Mouse (Mus musculus): ENCODE measurements around the gene Chp2. TPM values are rescaled to one million over a fixed set of nuclear protein-coding genes. Genes with fewer than 3 reads are reported as not detected.

The Chp2 gene
- total and polyA plus RNA-seq, 3 experiments = not detected

DNA sequence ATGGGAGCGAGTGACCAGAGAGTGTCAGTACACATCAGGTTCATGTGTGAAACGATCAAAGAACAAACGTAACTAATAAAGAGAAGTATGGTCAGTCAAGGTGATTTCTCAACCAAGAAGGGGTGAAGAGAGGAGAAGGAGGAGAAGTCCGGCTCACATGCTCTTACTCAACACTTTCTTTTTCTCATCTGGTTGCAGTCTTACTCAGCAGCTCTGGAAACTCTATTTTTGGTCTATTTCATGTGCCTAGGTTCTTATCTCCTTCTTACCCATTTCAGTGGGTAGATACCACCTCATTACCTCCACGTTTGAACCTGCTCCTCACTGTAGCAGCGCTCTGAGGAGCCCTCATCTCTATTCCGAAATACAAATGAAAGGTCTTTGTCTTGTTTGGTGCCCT is 37.4 kb downstream of the Chp2 start:
- in situ Hi-C loops (cut with MboI; ENCODE audit: low pct_ligation_motif_present, low pct_unique_long_range_greater_than_20kb, low sequenced_read_pairs) = no loop called here
- DNase-seq (ENCODE audit: extremely low read depth) = peak; percentile 69
- Histone ChIP-seq H3K27ac (ENCODE audit: insufficient read depth, low read depth) (peak overlapping the region; percentile 74), H3K4me2 (ENCODE audit: insufficient read depth, low read depth, poor library complexity, severe bottlenecking) (peak overlapping the region; percentile 80), H3K27me3 (replicated peaks) (no peaks in the 10 kb centered on the region), H3K36me3 (replicated peaks in 1 of 2; ENCODE audit: control insufficient read depth in 1 of 2, insufficient read depth in 1 of 2, low read length in 1 of 2) (no peaks in the 10 kb centered on the region), H3K4me1 (ENCODE audit: control insufficient read depth in 1 of 2, insufficient read depth in 2 of 2) (peaks cover 41 to 75% of the 10 kb centered on the region in 2 experiments), H3K79me2 (replicated peaks; ENCODE audit: control insufficient read depth, extremely low read depth, insufficient read depth, poor library complexity, severe bottlenecking) (no peaks in the 10 kb centered on the region), H3K9me3 (replicated peaks; ENCODE audit: low read length) (no peaks in the 10 kb centered on the region), H3K9ac (ENCODE audit: insufficient read depth, low read depth) (0 out of 2 replicates have a peak overlapping the region, but pooled peaks have one; percentile 10), H3K4me3 (replicated peaks in 1 of 3; ENCODE audit: low read depth in 2 of 3, low read length in 2 of 3, poor library complexity in 1 of 3) (no peak overlapping the region)
- dilution Hi-C loops (cut with MboI; ENCODE audit: extremely low pct_ligation_motif_present, extremely low pct_unique_long_range_greater_than_20kb, low sequenced_read_pairs) = no loop called here
- TF ChIP-seq SIN3A (IDR thresholded peaks at IDR 0.05; ENCODE audit: low read length) (peak; percentile 92), RCOR1 (conservative IDR thresholded peaks at IDR 0.05; ENCODE audit: low read depth, low read length) (peak; percentile 88), IRF4 (IDR thresholded peaks at IDR 0.05; ENCODE audit: low read depth, low read length) (peak; percentile 97), PAX5 (IDR thresholded peaks at IDR 0.05; ENCODE audit: low read length) (no peak), JUND (conservative IDR thresholded peaks at IDR 0.05; ENCODE audit: low read depth, low read length) (peak; percentile 97), CHD1 (IDR thresholded peaks at IDR 0.05; ENCODE audit: low read depth, low read length) (0 out of 2 replicates have a peak, but pooled peaks have one; percentile 27), E2F4 (IDR thresholded peaks at IDR 0.05; ENCODE audit: insufficient replicate concordance, low read depth, low read length) (0 out of 2 replicates have a peak, but pooled peaks have one; percentile 60), CHD2 (IDR thresholded peaks at IDR 0.05; ENCODE audit: low read length) (peak; percentile 61), ETS1 (conservative IDR thresholded peaks at IDR 0.05; ENCODE audit: low read depth, low read length) (peak; percentile 99), CTCF (conservative IDR thresholded peaks at IDR 0.05 in 1 of 2, IDR thresholded peaks at IDR 0.05 in 1 of 2; ENCODE audit: low read depth in 2 of 2, low read length in 2 of 2) (no peak), MAX (IDR thresholded peaks at IDR 0.05; ENCODE audit: low read length) (peak; percentile 83), MAFK (IDR thresholded peaks at IDR 0.05; ENCODE audit: insufficient replicate concordance, low read length) (peak; percentile 87), ZC3H11A (IDR thresholded peaks at IDR 0.05; ENCODE audit: low read depth, low read length) (no peak), TCF12 (IDR thresholded peaks at IDR 0.05; ENCODE audit: low read depth, low read length) (peak; percentile 76; the same call in 1 of the 2 replicates), JUN (IDR thresholded peaks at IDR 0.05; ENCODE audit: insufficient read depth, low read depth, low read length) (peak; percentile 94), MXI1 (IDR thresholded peaks at IDR 0.05; ENCODE audit: low read depth, low read length) (peak; percentile 77), GABPA (IDR thresholded peaks at IDR 0.05; ENCODE audit: insufficient replicate concordance, low read depth, low read length) (no peak), SMC3 (IDR thresholded peaks at IDR 0.05; ENCODE audit: low read depth, low read length) (0 out of 2 replicates have a peak, but pooled peaks have one; percentile 5), MYC (IDR thresholded peaks at IDR 0.05; ENCODE audit: low read depth, low read length) (peak; percentile 95), ZNF384 (IDR thresholded peaks at IDR 0.05; ENCODE audit: low read depth, low read length) (no peak), BHLHE40 (IDR thresholded peaks at IDR 0.05; ENCODE audit: low read depth, low read length) (peak; percentile 97), MAZ (IDR thresholded peaks at IDR 0.05; ENCODE audit: low read depth, low read length) (peak; percentile 82), EP300 (IDR thresholded peaks at IDR 0.05; ENCODE audit: low read length) (peak; percentile 94), TBP (conservative IDR thresholded peaks at IDR 0.05; ENCODE audit: low read depth, low read length) (0 out of 2 replicates have a peak, but pooled peaks have one; percentile 61), MEF2A (IDR thresholded peaks at IDR 0.05; ENCODE audit: borderline replicate concordance, low read depth, low read length) (peak; percentile 99)

All from CH12.LX (cell line).